Mouse (Mus musculus) erythroblast, embryonic 14.5 days (primary cell): ENCODE measurements at regions not wholly inside any gene's neighbourhood (a gene's known extent, or its start where the extent isn't known, plus 50 kb on each side); places are given as distances from the start of the nearest gene placed in this dataset.

ENCODE experiments used
- H3K27me3 ChIP-seq: 2 replicates; pipeline ENCODE4 v1.6.1; 2012; ENCODE audit warnings: inconsistent platforms; ENCODE audit not compliant: control insufficient read depth
- H3K36me3 ChIP-seq: 2 replicates; pipeline ENCODE4 v1.6.1; 2012; ENCODE audit warnings: mild to moderate bottlenecking, inconsistent platforms; ENCODE audit not compliant: control insufficient read depth
- H3K4me1 ChIP-seq: 2 replicates; pipeline ENCODE4 v1.6.1; 2012; ENCODE audit warnings: inconsistent platforms; ENCODE audit not compliant: control insufficient read depth
- H3K4me3 ChIP-seq: replicated peaks from 2 replicates; pipeline ENCODE3; 2012; ENCODE audit warnings: moderate library complexity, mild to moderate bottlenecking, inconsistent platforms
- H3K9me3 ChIP-seq: 2 replicates; pipeline ENCODE4 v1.6.1; 2012; ENCODE audit warnings: low read length, inconsistent platforms, mixed read lengths; ENCODE audit not compliant: control insufficient read depth
- GATA1 ChIP-seq: IDR thresholded peaks from 2 replicates; pipeline ENCODE4 v1.6.1; 2012; ENCODE audit warnings: low read length, inconsistent platforms, mixed read lengths
- TAL1 ChIP-seq: IDR thresholded peaks from 3 replicates; pipeline ENCODE4 v1.6.1; 2012; ENCODE audit warnings: low read length, inconsistent platforms, mixed read lengths

GRCm38 (mm10) chr16:50837416-50837815 lies 246.5 kb upstream of the Ccdc54 start:
- no peaks in the 10 kb centered on the region for H3K4me1 ChIP-seq
- no peaks in the 10 kb centered on the region for H3K36me3 ChIP-seq
- H3K4me3 ChIP-seq, result no peak overlapping the region
- no peaks in the 10 kb centered on the region; the same call in 1 of the 2 replicates for H3K9me3 ChIP-seq
- no peaks in the 10 kb centered on the region for H3K27me3 ChIP-seq
- TF ChIP-seq GATA1 (no peak), TAL1 (no peak)

GRCm38 (mm10) chr16:50836457-50836856 lies 245.5 kb upstream of the Ccdc54 start:
- TF ChIP-seq TAL1 (no peak), GATA1 (no peak)
- Histone ChIP-seq H3K36me3 (no peaks in the 10 kb centered on the region), H3K4me1 (no peaks in the 10 kb centered on the region), H3K27me3 (no peaks in the 10 kb centered on the region), H3K4me3 (no peak overlapping the region), H3K9me3 (no peaks in the 10 kb centered on the region; the same call in 1 of the 2 replicates)

- Histone ChIP-seq H3K9me3 (no peaks in the 10 kb centered on the region; the same call in 1 of the 2 replicates), H3K36me3 (no peaks in the 10 kb centered on the region), H3K4me3 (no peak overlapping the region), H3K4me1 (no peaks in the 10 kb centered on the region), H3K27me3 (no peaks in the 10 kb centered on the region)
- TF ChIP-seq TAL1 (no peak), GATA1 (no peak)
Observed at GRCm38 (mm10) chr16:50833357-50833756, 242.4 kb upstream of the Ccdc54 start.

- TF ChIP-seq TAL1, result no peak
- no peak for TF ChIP-seq GATA1
- no peaks in the 10 kb centered on the region for H3K4me1 ChIP-seq
- no peaks in the 10 kb centered on the region for H3K27me3 ChIP-seq
- no peak overlapping the region for H3K4me3 ChIP-seq
- H3K9me3 ChIP-seq, result no peaks in the 10 kb centered on the region
- no peaks in the 10 kb centered on the region for H3K36me3 ChIP-seq
Observed at GRCm38 (mm10) chr16:50822352-50822751, 231.4 kb upstream of the Ccdc54 start.

GRCm38 (mm10) chr16:50814626-50815025 lies 223.7 kb upstream of the Ccdc54 start:
- no peak for TF ChIP-seq TAL1
- TF ChIP-seq GATA1, result no peak
- Histone ChIP-seq H3K36me3 (no peaks in the 10 kb centered on the region), H3K27me3 (no peaks in the 10 kb centered on the region), H3K4me1 (no peaks in the 10 kb centered on the region), H3K4me3 (no peak overlapping the region), H3K9me3 (no peaks in the 10 kb centered on the region)

- Histone ChIP-seq H3K4me1 (no peaks in the 10 kb centered on the region), H3K4me3 (no peak overlapping the region), H3K36me3 (no peaks in the 10 kb centered on the region), H3K27me3 (no peaks in the 10 kb centered on the region), H3K9me3 (no peaks in the 10 kb centered on the region)
- TF ChIP-seq GATA1 (no peak), TAL1 (no peak)
Observed at GRCm38 (mm10) chr16:50799145-50799794, 208.3 kb upstream of the Ccdc54 start.

GRCm38 (mm10) chr16:50798095-50798494 lies 207.1 kb upstream of the Ccdc54 start:
- Histone ChIP-seq H3K4me3 (no peak overlapping the region), H3K36me3 (no peaks in the 10 kb centered on the region)

GRCm38 (mm10) chr16:50792960-50793359 lies 202.0 kb upstream of the Ccdc54 start:
- TF ChIP-seq GATA1, result no peak
- no peak for TF ChIP-seq TAL1
- Histone ChIP-seq H3K4me1 (no peaks in the 10 kb centered on the region), H3K36me3 (no peaks in the 10 kb centered on the region), H3K9me3 (no peaks in the 10 kb centered on the region), H3K4me3 (no peak overlapping the region), H3K27me3 (no peaks in the 10 kb centered on the region)

More at GRCm38 (mm10) chr16:50798095-50798494, 207.1 kb upstream of the Ccdc54 start:
- no peaks in the 10 kb centered on the region for H3K4me1 ChIP-seq
- no peaks in the 10 kb centered on the region for H3K9me3 ChIP-seq
- H3K27me3 ChIP-seq, result no peaks in the 10 kb centered on the region
- TF ChIP-seq GATA1 (no peak), TAL1 (no peak)

GRCm38 (mm10) chr16:50792506-50792905 lies 201.6 kb upstream of the Ccdc54 start:
- Histone ChIP-seq H3K9me3 (no peaks in the 10 kb centered on the region), H3K27me3 (no peaks in the 10 kb centered on the region), H3K36me3 (no peaks in the 10 kb centered on the region), H3K4me3 (no peak overlapping the region), H3K4me1 (no peaks in the 10 kb centered on the region)
- TF ChIP-seq TAL1 (no peak), GATA1 (no peak)

GRCm38 (mm10) chr16:50788702-50789101 lies 197.7 kb upstream of the Ccdc54 start:
- no peaks in the 10 kb centered on the region for H3K4me1 ChIP-seq
- no peaks in the 10 kb centered on the region for H3K27me3 ChIP-seq
- no peaks in the 10 kb centered on the region for H3K9me3 ChIP-seq
- no peaks in the 10 kb centered on the region for H3K36me3 ChIP-seq
- no peak for TF ChIP-seq GATA1
- no peak for TF ChIP-seq TAL1
- no peak overlapping the region for H3K4me3 ChIP-seq
